ENCODE assay signal across 9 mouse cellular contexts in the genomic region with DNA sequence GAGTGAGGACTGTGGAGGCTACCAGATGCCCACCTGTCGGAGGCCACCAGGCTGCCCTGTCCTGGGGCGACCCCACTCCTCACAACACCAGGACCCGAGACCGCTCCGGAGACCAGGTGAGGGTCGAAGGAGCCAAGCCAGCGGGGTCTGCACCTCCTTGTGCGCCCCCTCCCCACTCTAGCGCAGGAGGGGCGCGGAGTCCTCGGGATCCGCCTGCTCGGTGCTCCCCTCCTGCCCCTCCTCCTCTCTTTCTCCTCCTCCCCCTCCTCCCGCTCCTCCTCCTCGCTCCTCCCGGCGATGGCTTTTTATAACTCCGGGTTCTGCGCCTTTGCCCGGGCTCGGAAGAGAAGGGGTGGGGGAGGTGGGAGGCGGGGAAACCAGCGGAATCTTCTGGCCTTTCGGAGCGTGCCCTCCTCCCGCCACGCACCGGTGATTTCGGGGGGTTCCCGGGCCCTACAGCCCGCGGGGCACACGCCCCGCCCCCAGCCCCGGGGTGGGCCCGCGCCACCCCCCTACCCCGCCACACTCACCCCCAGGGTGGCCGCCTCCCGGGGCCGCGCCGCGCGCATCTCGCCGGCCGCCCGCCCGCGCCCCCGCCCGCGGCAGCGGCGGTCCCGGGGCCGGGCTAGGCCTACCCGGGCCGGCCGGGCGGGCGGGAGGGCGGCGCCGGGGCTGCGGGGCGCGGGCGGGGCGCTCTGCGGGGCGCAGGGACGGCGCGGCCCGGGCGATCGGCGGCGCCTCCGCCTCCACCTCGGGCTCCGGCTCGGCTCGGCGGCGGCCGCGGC. TPM values are rescaled to one million over a fixed set of nuclear protein-coding genes. Genes with fewer than 3 reads are reported as not detected.
A peak's percentile ranks its signal among the peaks of the same experiment; 100 is the strongest.
DNase-seq lines count a peak whose midpoint lies in the region; ATAC-seq lines count a peak whose summit lies in the region.
"Had no signal": no experiment of that assay in that cellular context is flagged by ENCODE, and none has a peak within 500 bp of the region (broad histone marks: within the 10 kb centered on the region; RNA-seq: fewer than 3 reads in every experiment).

No protein-coding gene starts in this region.

- peak; percentile 51 for ATAC-seq in heart, embryonic 15.5 days (replicated peaks; ENCODE audit: insufficient number of reproducible peaks, insufficient read depth, low FRiP score, low read depth)

- H3K27me3 ChIP-seq in heart, embryonic 15.5 days, result peaks cover 86% of the 10 kb centered on the region
- peaks cover 67% of the 10 kb centered on the region for H3K27me3 ChIP-seq in midbrain, embryonic 10.5 days (ENCODE audit: low read depth, poor library complexity, severe bottlenecking)

- peak overlapping the region; percentile 52 for H3K9ac ChIP-seq in heart, embryonic 15.5 days

- peak; percentile 47 to 78 for DNase-seq in adrenal gland, adult (ENCODE audit: inconsistent age in 2 of 2, low spot score in 1 of 2)
- no peak for DNase-seq in adrenal gland, adult 8-10 months
- peak; percentile 24 for DNase-seq in urinary bladder, postnatal 14 days (ENCODE audit: low spot score)
- no peak for DNase-seq in urinary bladder, postnatal 4 days (ENCODE audit: low spot score in 2 of 2)
- DNase-seq in kidney, postnatal 36 days, result peak; percentile 52 to 57
- DNase-seq in midbrain, embryonic 10.5 days (ENCODE audit: low spot score), result peak; percentile 64
- peak; percentile 19 for DNase-seq in yolk sac, embryonic 10.5 days (ENCODE audit: low spot score)

- H3K27ac ChIP-seq in heart, embryonic 15.5 days, result no peak overlapping the region
- H3K27ac ChIP-seq in midbrain, embryonic 10.5 days (replicated peaks), result peak overlapping the region; percentile 82

- H3K36me3 ChIP-seq in heart, embryonic 15.5 days, result no peaks in the 10 kb centered on the region
- H3K36me3 ChIP-seq in midbrain, embryonic 10.5 days, result no peaks in the 10 kb centered on the region; the same call in 1 of the 2 replicates

- peaks cover 26% of the 10 kb centered on the region for H3K4me1 ChIP-seq in heart, embryonic 15.5 days (replicated peaks)
- H3K4me1 ChIP-seq in midbrain, embryonic 10.5 days, result peaks cover 36% of the 10 kb centered on the region

- WGBS in heart, embryonic 15.5 days, result 1% methylated on average over 46 of the region's 91 CpGs
- 9% methylated on average over 83 of the region's 91 CpGs for WGBS in midbrain, embryonic 10.5 days

- H3K4me3 ChIP-seq in heart, embryonic 15.5 days, result peak overlapping the region; percentile 61
- peak overlapping the region; percentile 64 for H3K4me3 ChIP-seq in midbrain, embryonic 10.5 days

- no peaks in the 10 kb centered on the region for H3K9me3 ChIP-seq in heart, embryonic 15.5 days (replicated peaks)
- no peaks in the 10 kb centered on the region for H3K9me3 ChIP-seq in midbrain, embryonic 10.5 days (replicated peaks)

- peak overlapping the region; percentile 96 for H3K4me2 ChIP-seq in heart, embryonic 15.5 days

RNA-seq across cellular contexts. Expression of a gene that starts 0.5 kb away (rescaled TPM):
- total RNA-seq in adrenal gland, adult 8-10 months (2022), result 10 to 100 TPM; 12.6 to 27.7 (median 18.8) TPM
- polyA plus RNA-seq in heart, embryonic 15.5 days (2015; fragmentation: Nextera tagmentation; extraction: Ambion mirVana), result 0.60 and 0.62 TPM in 2 replicates
- polyA plus RNA-seq in midbrain, embryonic 10.5 days (2016; fragmentation: Nextera tagmentation; extraction: Ambion mirVana), result 0.49 and 1.0 TPM in 2 replicates

RNA-seq across cellular contexts. Expression of a gene that starts 50.9 kb away (rescaled TPM):
- 10 to 100 TPM; 26.8 to 54.4 (median 40.8) TPM for total RNA-seq in adrenal gland, adult 8-10 months (2022)
- 22.5 and 25.7 TPM in 2 replicates for polyA plus RNA-seq in heart, embryonic 15.5 days (2015; fragmentation: Nextera tagmentation; extraction: Ambion mirVana)
- 11.7 and 12.7 TPM in 2 replicates for polyA plus RNA-seq in midbrain, embryonic 10.5 days (2016; fragmentation: Nextera tagmentation; extraction: Ambion mirVana)
- total RNA-seq: hematopoietic stem cell, adult 5-6 weeks had no signal

Comparison
In these comparisons a context has a peak if more than half of its experiments do, and no peak if none do; other contexts are left out.
1. DNase-seq: peak in adrenal gland, adult (2 of 2), urinary bladder, postnatal 14 days (single experiment), kidney, postnatal 36 days (2 of 2), midbrain, embryonic 10.5 days (single experiment) and yolk sac, embryonic 10.5 days (single experiment); none in adrenal gland, adult 8-10 months (single experiment) and urinary bladder, postnatal 4 days (0 of 2).